Mouse (Mus musculus): Measurements from ENCODE around the gene Lrrc36.

Gene Lrrc36

GRCm38 (mm10) chr8:105483212-105484029 is 70.0 kb downstream of the Lrrc36 start:
- DNase-seq (ENCODE audit: low spot score in 2 of 2) = peak in 1 of 2 experiments; percentile 70

DNA sequence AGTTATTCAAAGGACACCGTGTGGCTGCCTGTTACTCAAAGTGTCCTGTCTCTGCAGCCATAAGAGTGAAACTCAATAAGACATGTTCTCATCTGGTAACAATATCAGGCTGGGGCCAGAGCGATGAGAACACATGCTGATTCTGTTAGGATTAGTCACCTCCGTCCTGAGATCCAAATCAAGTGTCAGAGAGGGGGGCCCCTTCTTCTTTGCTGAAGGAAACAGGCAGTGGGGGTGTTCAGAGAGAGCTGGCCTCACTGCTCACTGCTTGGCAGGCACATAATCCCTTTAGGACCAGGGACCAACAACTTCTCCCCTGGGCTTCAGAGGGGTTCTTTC is 70.6 kb downstream of the Lrrc36 start:
- DNase-seq (ENCODE audit: low spot score in 2 of 2) = no peak

DNA sequence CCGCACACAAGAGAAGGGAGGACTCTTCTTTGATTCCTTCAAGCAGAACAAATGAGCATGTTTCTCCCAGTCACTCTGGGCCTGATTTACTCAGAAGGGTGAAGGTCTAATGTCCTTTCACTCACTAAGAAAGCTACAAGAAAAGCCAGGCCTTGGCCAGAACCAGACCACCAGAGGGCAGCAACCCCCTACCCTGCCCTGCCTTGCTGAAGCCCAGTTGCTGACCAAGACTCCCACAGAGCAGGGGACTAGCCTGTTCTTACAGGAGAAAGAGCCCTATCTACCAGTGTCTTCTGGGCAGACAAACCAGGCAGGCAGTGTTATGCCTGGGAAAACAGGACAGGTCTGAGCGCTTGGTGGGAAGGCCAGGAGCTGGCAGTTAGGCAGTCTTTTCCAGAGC is 71.0 kb downstream of the Lrrc36 start:
- DNase-seq (ENCODE audit: low spot score in 2 of 2) = peak in 1 of 2 experiments; percentile 68

GRCm38 (mm10) chr8:105488082-105488481 is 74.7 kb downstream of the Lrrc36 start:
- no peak for DNase-seq (ENCODE audit: low spot score in 2 of 2)

- DNase-seq (ENCODE audit: low spot score in 2 of 2) = no peak
These were observed 75.9 kb downstream of the Lrrc36 start for GRCm38 (mm10) chr8:105489281-105489680.

GRCm38 (mm10) chr8:105493495-105493894 is 80.1 kb downstream of the Lrrc36 start:
- no peak for DNase-seq (ENCODE audit: low spot score in 2 of 2)

- DNase-seq (ENCODE audit: low spot score in 2 of 2) = no peak
These were observed 81.2 kb downstream of the Lrrc36 start for GRCm38 (mm10) chr8:105494566-105494965.

- no peak for DNase-seq (ENCODE audit: low spot score in 2 of 2)
These were observed 82.3 kb downstream of the Lrrc36 start for GRCm38 (mm10) chr8:105495350-105496302.

GRCm38 (mm10) chr8:105496439-105497180 is 83.2 kb downstream of the Lrrc36 start, which contains the start of gene Zdhhc1:
Gene Zdhhc1, minus strand, starts transcription at chr8:105496902.
- peak; percentile 89 to 96 for DNase-seq (ENCODE audit: low spot score in 2 of 2)

- DNase-seq (ENCODE audit: low spot score in 2 of 2) = no peak
These were observed 86.4 kb downstream of the Lrrc36 start for GRCm38 (mm10) chr8:105499787-105500186.

DNA sequence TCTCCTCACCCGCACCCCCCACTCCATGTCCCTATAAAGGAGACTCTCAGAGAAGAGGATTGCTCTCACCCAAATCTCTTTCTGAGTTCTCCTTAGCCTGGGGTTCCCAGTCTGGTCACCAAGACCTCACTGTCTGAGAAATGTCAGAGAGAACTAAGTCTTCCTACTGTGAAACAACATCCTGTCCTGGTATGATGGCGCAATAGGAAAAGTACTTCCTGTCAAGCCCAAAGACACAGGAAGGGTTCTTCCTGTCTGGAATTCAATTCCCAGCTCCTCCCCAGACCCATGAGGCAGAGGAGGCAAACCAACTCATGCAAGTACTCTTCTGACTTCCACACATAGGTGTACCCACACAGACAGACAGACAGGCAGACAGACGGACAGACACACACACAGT is 91.2 kb downstream of the Lrrc36 start:
- no peak for DNase-seq (ENCODE audit: low spot score in 2 of 2)

- DNase-seq (ENCODE audit: low spot score in 2 of 2) = no peak
These were observed 93.6 kb downstream of the Lrrc36 start for GRCm38 (mm10) chr8:105506977-105507376.

DNA sequence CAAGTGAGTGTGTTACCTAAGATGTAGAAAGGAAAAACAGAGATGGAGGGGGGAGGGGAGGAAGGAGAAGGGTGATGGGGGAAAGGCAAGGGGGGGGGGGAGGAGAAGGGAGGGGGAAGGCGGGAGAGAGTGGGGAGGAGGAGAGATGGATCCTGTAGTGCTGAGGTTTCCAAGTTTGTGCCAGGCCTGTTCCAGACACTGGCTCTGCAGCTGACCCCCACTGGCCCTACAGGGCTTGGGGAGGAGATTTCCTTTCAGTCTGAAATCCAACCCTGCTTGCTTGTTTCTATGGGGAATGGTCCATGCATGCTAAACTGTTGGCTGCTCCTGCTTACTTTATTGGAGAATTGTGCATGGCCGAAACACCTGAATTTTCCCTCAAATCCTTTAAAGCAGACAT is 95.4 kb downstream of the Lrrc36 start:
- DNase-seq (ENCODE audit: low spot score in 2 of 2) = no peak

DNA sequence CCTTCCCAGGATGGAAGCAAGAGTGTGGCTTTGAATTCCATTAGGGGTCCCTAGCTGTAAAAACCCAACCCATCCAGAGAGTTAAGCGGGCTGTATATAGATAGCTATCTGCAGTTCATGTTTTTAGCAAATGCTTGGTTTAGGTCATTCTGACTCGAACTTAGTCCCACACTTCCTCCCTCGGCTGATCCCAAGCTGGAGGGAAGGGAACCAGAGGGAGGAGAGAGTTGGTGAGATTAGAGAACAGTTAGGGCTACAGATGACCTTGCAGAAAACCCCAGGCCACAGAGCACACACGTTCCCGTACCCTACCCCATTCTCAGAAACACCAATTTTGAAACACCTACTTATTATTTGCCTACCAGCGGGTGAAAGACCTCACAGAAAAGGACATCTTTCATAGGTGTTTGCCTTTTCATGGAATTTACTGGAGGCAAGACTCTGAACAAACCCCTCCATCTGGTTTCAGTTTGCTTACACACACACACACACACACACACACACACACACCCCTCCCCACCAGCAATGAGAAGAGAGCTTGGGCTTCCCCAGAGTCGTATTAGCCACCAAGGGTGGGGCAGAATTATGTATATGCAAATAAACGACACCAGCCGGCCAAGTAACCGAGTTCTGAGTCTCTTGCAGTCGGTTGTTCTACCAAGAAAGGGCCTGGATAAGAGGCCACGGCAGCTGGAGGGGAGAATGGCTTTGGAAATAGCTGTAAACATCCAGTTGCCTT is 96.8 kb downstream of the Lrrc36 start:
- DNase-seq (ENCODE audit: low spot score in 2 of 2) = no peak
